Mouse (Mus musculus): ENCODE data around the gene Prr19.

- TF ChIP-seq CTCF (IDR thresholded peaks at IDR 0.05; ENCODE audit: borderline replicate concordance, insufficient read depth, low read length) (no peak), POLR2A (IDR thresholded peaks at IDR 0.05; ENCODE audit: low read depth, low read length) (no peak)
Measured at GRCm38 (mm10) chr7:25261896-25262295, 39.3 kb upstream of the Prr19 start.
